Mouse (Mus musculus) C2C12 (cell line): ENCODE results near the gene Atpaf2.

ENCODE experiments used
- CEBPB ChIP-seq: IDR thresholded peaks from one replicate; pipeline ENCODE4 v1.6.1; 2011; ENCODE audit warnings: low read depth, mild to moderate bottlenecking, control low read depth, moderate library complexity
- CTCF ChIP-seq: IDR thresholded peaks from one replicate; pipeline ENCODE4 v1.5.1; 2011; ENCODE audit not compliant: control insufficient read depth, insufficient read depth, insufficient read length
- FOSL1 ChIP-seq: IDR thresholded peaks from one replicate; pipeline ENCODE4 v1.8.0; 2011; ENCODE audit warnings: mild to moderate bottlenecking, low read length; ENCODE audit not compliant: poor library complexity, insufficient read depth, severe bottlenecking
- MAX ChIP-seq: IDR thresholded peaks from one replicate; pipeline ENCODE4 v1.6.1; 2011; ENCODE audit warnings: mild to moderate bottlenecking, control low read depth
- MYOD1 ChIP-seq: IDR thresholded peaks from one replicate; pipeline ENCODE4 v1.6.1; 2011; ENCODE audit warnings: low read depth; ENCODE audit not compliant: control insufficient read depth, insufficient read length
- MYOG ChIP-seq: IDR thresholded peaks from one replicate; pipeline ENCODE4 v1.6.1; 2011; ENCODE audit not compliant: control insufficient read depth, insufficient read length; ENCODE audit errors: extremely low read depth
- USF1 ChIP-seq: IDR thresholded peaks from one replicate; pipeline ENCODE4 v1.6.1; 2011; ENCODE audit warnings: low read depth, mild to moderate bottlenecking, control low read depth, moderate library complexity

- no peak for TF ChIP-seq CTCF
- TF ChIP-seq MAX = no peak
- TF ChIP-seq USF1 = no peak
- no peak for TF ChIP-seq MYOD1
- TF ChIP-seq MYOG = no peak
- no peak for TF ChIP-seq CEBPB
- no peak for TF ChIP-seq FOSL1
Observed at GRCm38 (mm10) chr11:60435133-60435532, 16.9 kb upstream of the Atpaf2 start.
